Mouse (Mus musculus): ENCODE measurements around the gene Gm28171. TPM values are rescaled to one million over a fixed set of nuclear protein-coding genes. Genes with fewer than 3 reads are reported as not detected.
"Not testable (repeated sequence)": the region's sequence is repeated elsewhere in the genome, so short reads cannot be mapped to it uniquely, and the experiment has no call there.

The Gm28171 gene
- total RNA-seq (2021): not detected
- long read RNA-seq, experiment 1: 0 reads
- long read RNA-seq, experiment 2: 0 reads

DNA sequence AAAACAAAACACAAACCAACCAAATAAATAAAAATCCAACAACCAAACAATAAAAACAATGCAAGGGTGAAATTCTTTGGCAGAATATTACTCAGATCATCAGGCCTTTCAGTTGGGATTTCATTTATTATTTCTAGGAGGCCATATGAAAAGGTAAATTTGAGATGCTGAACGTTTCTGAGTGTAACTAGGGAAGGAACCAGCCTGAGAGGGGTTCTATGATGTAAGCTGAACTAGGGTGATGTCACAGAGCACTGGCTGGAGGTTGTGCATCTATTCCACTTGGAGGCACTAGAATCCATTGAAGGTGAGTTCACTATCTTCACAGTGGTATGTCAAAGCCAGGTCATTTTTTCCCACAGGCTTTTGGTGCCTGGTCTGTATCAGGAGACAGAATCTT lies at the start of gene Gm28171:
TSS of gene Gm28171 (plus strand) at position 301 of the 400 bp plus-strand sequence.
- not testable (repeated sequence) for DNase-seq (ENCODE audit: low spot score in 2 of 2)

Other genes starting within 250 kb of the Gm28171 start
- not detected for gene Gm21854, start 136.4 kb upstream of the Gm28171 start, total RNA-seq (2021)
- not detected for gene Gm20914, start 67.4 kb upstream of the Gm28171 start, total RNA-seq (2021)
- not detected for gene Gm21778, start 149.1 kb downstream of the Gm28171 start, total RNA-seq (2021)